Mouse (Mus musculus): ENCODE data around the gene Ccdc6. TPM values are rescaled to one million over a fixed set of nuclear protein-coding genes. Genes with fewer than 3 reads are reported as not detected.

Ccdc6 gene
- total and polyA plus RNA-seq, 3 experiments = 25.4 to 143 (median 42.0) TPM

DNA sequence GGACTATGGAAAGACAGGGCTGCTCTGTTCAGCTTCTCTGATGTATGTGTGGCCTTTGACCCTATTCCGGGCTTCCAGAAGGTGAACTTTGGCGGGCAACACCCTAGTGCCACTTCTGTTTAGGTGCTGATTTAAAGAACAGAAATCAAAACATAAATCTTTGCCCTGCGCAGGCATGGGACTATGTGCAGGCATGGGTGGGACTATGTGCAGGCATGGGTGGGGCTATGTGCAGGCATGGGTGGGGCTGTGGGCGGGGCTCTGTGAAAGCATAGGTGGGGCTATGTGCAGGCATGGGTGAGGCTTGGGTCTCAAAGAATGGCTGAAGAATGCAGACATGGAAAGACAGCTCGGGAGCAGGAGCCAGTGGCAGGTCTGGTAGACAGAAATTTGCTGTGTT lies 13.1 kb downstream of the Ccdc6 start:
- Histone ChIP-seq H3K9ac (ENCODE audit: control insufficient read depth, low read depth, low read length, poor library complexity, severe bottlenecking) (no peak overlapping the region), H3K4me3 (ENCODE audit: control insufficient read depth in 1 of 2, insufficient read depth in 1 of 2, low read depth in 2 of 2, low read length in 2 of 2) (no peak overlapping the region), H3K27me3 (ENCODE audit: control insufficient read depth in 1 of 2, insufficient read depth in 2 of 2, low read length in 2 of 2) (no peaks in the 10 kb centered on the region), H3K27ac (ENCODE audit: control insufficient read depth, low read depth, low read length) (no peak overlapping the region), H3K9me3 (replicated peaks; ENCODE audit: insufficient read depth, low read length) (no peaks in the 10 kb centered on the region), H3K36me3 (ENCODE audit: control insufficient read depth in 1 of 2, insufficient read depth in 2 of 2, low read length in 2 of 2) (peaks cover 0 to 4% of the 10 kb centered on the region in 2 experiments; a peak in 2 of 4 replicates), H3K79me2 (ENCODE audit: control insufficient read depth, insufficient read depth, low read length, poor library complexity) (peaks cover 85% of the 10 kb centered on the region), H3K4me1 (ENCODE audit: control insufficient read depth in 1 of 2, insufficient read depth in 2 of 2, low read length in 2 of 2) (no peaks in the 10 kb centered on the region)
- peak; percentile 41 for DNase-seq (ENCODE audit: low read depth, low spot score)
- TF ChIP-seq TAL1 (IDR thresholded peaks at IDR 0.05; ENCODE audit: low read length) (no peak), HCFC1 (IDR thresholded peaks at IDR 0.05; ENCODE audit: low read depth, low read length) (no peak), USF1 (IDR thresholded peaks at IDR 0.05; ENCODE audit: low read depth, low read length) (no peak), ZKSCAN1 (IDR thresholded peaks at IDR 0.05; ENCODE audit: low read depth, low read length) (no peak), E2F4 (IDR thresholded peaks at IDR 0.05; ENCODE audit: borderline replicate concordance, low read depth, low read length) (no peak), MEF2A (IDR thresholded peaks at IDR 0.05; ENCODE audit: extremely low read depth, insufficient replicate concordance, low read depth, low read length, poor library complexity, severe bottlenecking) (no peak), NRF1 (IDR thresholded peaks at IDR 0.05; ENCODE audit: insufficient read depth, low read depth, low read length, poor library complexity, severe bottlenecking) (no peak), ZC3H11A (IDR thresholded peaks at IDR 0.05; ENCODE audit: low read depth, low read length) (no peak), POLR2AphosphoS2 (IDR thresholded peaks at IDR 0.05; ENCODE audit: low read length) (no peak), CTCF (IDR thresholded peaks at IDR 0.05 in 2 of 3, conservative IDR thresholded peaks at IDR 0.05 in 1 of 3; ENCODE audit: control insufficient read depth in 1 of 3, insufficient read depth in 1 of 3, low read depth in 2 of 3, low read length in 3 of 3, poor library complexity in 1 of 3, severe bottlenecking in 1 of 3) (no peak), CHD1 (IDR thresholded peaks at IDR 0.05; ENCODE audit: low read depth, low read length) (no peak), MXI1 (IDR thresholded peaks at IDR 0.05; ENCODE audit: low read depth, low read length) (no peak), BHLHE40 (IDR thresholded peaks at IDR 0.05; ENCODE audit: borderline replicate concordance, low read depth, low read length) (no peak), RAD21 (IDR thresholded peaks at IDR 0.05; ENCODE audit: low read depth, low read length) (no peak), MAFK (IDR thresholded peaks at IDR 0.05; ENCODE audit: borderline replicate concordance, low read depth, low read length) (no peak), MAZ (IDR thresholded peaks at IDR 0.05; ENCODE audit: low read depth, low read length) (no peak), POLR2A (IDR thresholded peaks at IDR 0.05; ENCODE audit: control insufficient read depth in 1 of 2, insufficient read depth in 1 of 2, low read depth in 1 of 2, low read length in 2 of 2, poor library complexity in 1 of 2) (no peak), SMC3 (IDR thresholded peaks at IDR 0.05; ENCODE audit: low read depth, low read length) (no peak)

DNA sequence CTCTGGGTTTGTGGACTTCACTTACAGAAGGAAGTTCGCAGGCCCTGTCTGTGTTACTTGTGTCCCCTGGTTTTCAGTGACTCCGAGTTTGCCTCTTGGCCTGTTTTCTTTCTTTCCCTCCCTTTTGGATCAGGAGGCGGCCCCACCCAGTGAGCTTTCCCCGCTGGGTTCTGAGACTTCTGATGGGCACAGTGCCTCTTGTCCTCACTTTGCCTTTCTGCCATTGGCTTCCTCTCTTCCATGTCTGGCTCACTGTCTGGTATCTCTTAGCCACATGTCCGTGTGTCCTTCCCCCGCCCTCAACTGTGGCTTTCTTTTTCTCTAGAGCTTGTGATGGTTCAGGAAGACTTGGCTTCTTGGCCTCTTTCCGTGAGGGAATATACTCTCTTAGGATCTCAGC lies 13.9 kb downstream of the Ccdc6 start:
- TF ChIP-seq MAZ (IDR thresholded peaks at IDR 0.05; ENCODE audit: low read depth, low read length) = no peak
- TF ChIP-seq EP300 (IDR thresholded peaks at IDR 0.05; ENCODE audit: low read depth in 1 of 2, low read length in 2 of 2) = 0 out of 4 replicates have a peak, but pooled peaks of 1 of the 2 experiments have one; percentile 6
- TF ChIP-seq JUND (IDR thresholded peaks at IDR 0.05; ENCODE audit: low read depth, low read length) = no peak
- TF ChIP-seq NRF1 (IDR thresholded peaks at IDR 0.05; ENCODE audit: insufficient read depth, low read depth, low read length, poor library complexity, severe bottlenecking) = no peak
- TF ChIP-seq TBP (IDR thresholded peaks at IDR 0.05; ENCODE audit: low read depth, low read length) = no peak
- no peak for TF ChIP-seq MXI1 (IDR thresholded peaks at IDR 0.05; ENCODE audit: low read depth, low read length)
- no peak for TF ChIP-seq POLR2AphosphoS5 (IDR thresholded peaks at IDR 0.05; ENCODE audit: borderline replicate concordance, low read depth, low read length)
- H3K4me3 ChIP-seq (ENCODE audit: control insufficient read depth in 1 of 2, insufficient read depth in 1 of 2, low read depth in 2 of 2, low read length in 2 of 2) = no peak overlapping the region
- DNase-seq (ENCODE audit: low read depth, low spot score) = no peak
- no peaks in the 10 kb centered on the region for H3K4me1 ChIP-seq (ENCODE audit: control insufficient read depth in 1 of 2, insufficient read depth in 2 of 2, low read length in 2 of 2)
- no peaks in the 10 kb centered on the region for H3K9me3 ChIP-seq (replicated peaks; ENCODE audit: insufficient read depth, low read length)
- no peaks in the 10 kb centered on the region for H3K27me3 ChIP-seq (ENCODE audit: control insufficient read depth in 1 of 2, insufficient read depth in 2 of 2, low read length in 2 of 2)
- peaks cover 82% of the 10 kb centered on the region for H3K79me2 ChIP-seq (ENCODE audit: control insufficient read depth, insufficient read depth, low read length, poor library complexity)
- no peak overlapping the region for H3K9ac ChIP-seq (ENCODE audit: control insufficient read depth, low read depth, low read length, poor library complexity, severe bottlenecking)
- H3K27ac ChIP-seq (ENCODE audit: control insufficient read depth, low read depth, low read length) = no peak overlapping the region
- H3K36me3 ChIP-seq (ENCODE audit: control insufficient read depth in 1 of 2, insufficient read depth in 2 of 2, low read length in 2 of 2) = peaks cover 0 to 4% of the 10 kb centered on the region in 2 experiments; a peak in 1 of 4 replicates
